Mouse (Mus musculus): ENCODE measurements at regions not wholly inside any gene's neighbourhood (a gene's known extent, or its start where the extent isn't known, plus 50 kb on each side); places are given as distances from the start of the nearest gene placed in this dataset.

DNA sequence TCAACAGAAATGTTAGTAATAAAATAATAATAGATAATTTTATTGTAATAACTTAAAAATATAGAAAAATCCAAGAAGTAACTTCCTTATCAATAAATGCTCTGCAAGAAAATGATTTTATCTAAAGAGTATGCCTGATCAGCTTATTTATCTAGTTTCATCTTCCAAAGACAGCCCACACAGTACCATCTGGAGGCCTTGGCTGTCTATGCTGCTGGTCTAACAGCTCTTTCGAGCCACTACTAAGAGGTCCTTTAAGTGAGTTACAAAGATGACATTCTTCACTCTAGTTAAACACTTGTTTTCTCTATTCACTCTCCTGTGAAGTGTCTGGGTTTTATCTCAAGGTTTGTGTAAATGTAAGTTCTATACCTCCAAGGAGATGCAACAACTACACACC, 305.7 kb downstream of the Mef2c start:
- no peak for TF ChIP-seq CTCF (IDR thresholded peaks at IDR 0.05; ENCODE audit: extremely low read depth, insufficient read depth, insufficient read length, insufficient replicate concordance)
- TF ChIP-seq POLR2A (IDR thresholded peaks at IDR 0.05; ENCODE audit: low read depth, low read length), result no peak
